28 mouse cellular contexts compared by ENCODE assay signal in genomic region chr9:109199353-109199752, GRCm38 (mm10). TPM values are rescaled to one million over a fixed set of nuclear protein-coding genes. Genes with fewer than 3 reads are reported as not detected.
DNase-seq lines count a peak whose midpoint lies in the region; TF ChIP-seq lines count a peak whose summit lies in the region.
"Had no signal": no experiment of that assay in that cellular context is flagged by ENCODE, and none has a peak within 500 bp of the region (broad histone marks: within the 10 kb centered on the region; RNA-seq: fewer than 3 reads in every experiment).

No protein-coding gene starts in this region.

- no peaks in the 10 kb centered on the region for H3K27me3 ChIP-seq in spleen, adult 2 months (ENCODE audit: control insufficient read depth, insufficient read depth, low read length)
- H3K27me3 ChIP-seq in splenic B cell, adult 2 months (ENCODE audit: control insufficient read depth, insufficient read depth, low read length, poor library complexity, severe bottlenecking) = no peaks in the 10 kb centered on the region
- H3K27me3 ChIP-seq: embryonic facial prominence, embryonic 12.5 days; forebrain, embryonic 12.5 days; Patski had no signal

- 39% methylated on average over 1 of the region's 1 CpGs for WGBS in spleen, adult 2 months

- no peak for TF ChIP-seq POLR2A in spleen, adult 2 months (IDR thresholded peaks at IDR 0.05; ENCODE audit: low read depth, low read length)

- DNase-seq in spleen, adult 2 months (ENCODE audit: low read depth in 1 of 2, low spot score in 2 of 2) = peak; percentile 4 to 54
- DNase-seq in spleen, postnatal 4 days (ENCODE audit: low spot score in 2 of 2) = no peak
- DNase-seq in A20 (ENCODE audit: low read depth, low spot score) = peak; percentile 22
- peak; percentile 5 for DNase-seq in brain, adult 2 months (ENCODE audit: low read depth, low spot score)
- DNase-seq in splenic B cell, adult 2 months (ENCODE audit: low read depth, low spot score) = peak; percentile 74
- no peak for DNase-seq in adrenal gland, postnatal 25 days
- no peak for DNase-seq in layer of hippocampus, postnatal 36 days
- DNase-seq: adrenal gland, adult 8-10 months; adrenal gland, postnatal 14 days; cerebellum, adult 11-12 months; cerebellum, adult 2 months; cerebellum, adult 9-10 months; cerebellum, postnatal 10 days; cerebellum, postnatal 25 days had no signal

- H3K27ac ChIP-seq in spleen, adult 2 months (ENCODE audit: insufficient read depth, low read length) = peak overlapping the region; percentile 61; the same call in 1 of the 2 replicates
- H3K27ac ChIP-seq: embryonic facial prominence, embryonic 10.5 days; embryonic facial prominence, embryonic 12.5 days; forebrain, embryonic 12.5 days had no signal

- TF ChIP-seq CTCF in spleen, adult 2 months (IDR thresholded peaks at IDR 0.05; ENCODE audit: extremely low read depth, insufficient read depth, insufficient read length, insufficient replicate concordance) = no peak

- H3K36me3 ChIP-seq in spleen, adult 2 months (ENCODE audit: control insufficient read depth, insufficient read depth, low read length) = no peaks in the 10 kb centered on the region
- no peaks in the 10 kb centered on the region for H3K36me3 ChIP-seq in splenic B cell, adult 2 months (ENCODE audit: control insufficient read depth, insufficient read depth, low read length, poor library complexity, severe bottlenecking)
- H3K36me3 ChIP-seq: embryonic facial prominence, embryonic 10.5 days; embryonic facial prominence, embryonic 12.5 days; forebrain, embryonic 12.5 days; G1E had no signal

- peaks cover 18% of the 10 kb centered on the region; the same call in 1 of the 2 replicates for H3K4me1 ChIP-seq in spleen, adult 2 months (ENCODE audit: control insufficient read depth, insufficient read depth, insufficient read length)
- H3K4me1 ChIP-seq: embryonic facial prominence, embryonic 10.5 days; embryonic facial prominence, embryonic 12.5 days; forebrain, embryonic 12.5 days had no signal

- no peak overlapping the region for H3K4me3 ChIP-seq in spleen, adult 2 months (ENCODE audit: extremely low read depth, insufficient read depth, insufficient read length)
- H3K4me3 ChIP-seq: embryonic facial prominence, embryonic 10.5 days; embryonic facial prominence, embryonic 12.5 days; forebrain, embryonic 12.5 days had no signal

RNA-seq across cellular contexts. Expression of gene Fbxw13, which starts 3.6 kb away (rescaled TPM):
- polyA plus RNA-seq in spleen, adult 2 months (2012; rRNA removed) = 0.37 TPM in 1 of 2 replicates, not detected in the other
- total RNA-seq in adrenal gland, postnatal 25 days (2021) = not detected in 2 replicates
- not detected for total RNA-seq in layer of hippocampus, postnatal 36 days (2021)
- total RNA-seq: adrenal gland, adult 18-20 months; adrenal gland, adult 8-10 months; adrenal gland, postnatal 14 days; adrenal gland, postnatal 4 days; CH12.LX; G1E had no signal
- polyA plus RNA-seq: activated CD4-positive, CD25-positive, alpha-beta regulatory T cell, adult 4 months; CD4-positive, CD25-positive, alpha-beta regulatory T cell, adult 4 months; cerebellum, adult 2 months; cortical plate, adult 2 months; embryonic facial prominence, embryonic 10.5 days; embryonic facial prominence, embryonic 12.5 days; embryonic facial prominence, embryonic 14.5 days; forebrain, embryonic 12.5 days; forebrain, embryonic 14.5 days; G1E; Patski had no signal

RNA-seq across cellular contexts. Expression of gene Fbxw20, which starts 35.2 kb away (rescaled TPM):
- not detected in 2 replicates for polyA plus RNA-seq in spleen, adult 2 months (2012; rRNA removed)
- total RNA-seq in adrenal gland, postnatal 25 days (2021) = not detected in 2 replicates
- total RNA-seq in layer of hippocampus, postnatal 36 days (2021) = not detected
- total RNA-seq: adrenal gland, adult 18-20 months; adrenal gland, adult 8-10 months; adrenal gland, postnatal 14 days; adrenal gland, postnatal 4 days; CH12.LX; G1E had no signal
- polyA plus RNA-seq: activated CD4-positive, CD25-positive, alpha-beta regulatory T cell, adult 4 months; CD4-positive, CD25-positive, alpha-beta regulatory T cell, adult 4 months; cerebellum, adult 2 months; cortical plate, adult 2 months; embryonic facial prominence, embryonic 10.5 days; embryonic facial prominence, embryonic 12.5 days; embryonic facial prominence, embryonic 14.5 days; forebrain, embryonic 12.5 days; forebrain, embryonic 14.5 days; forebrain, embryonic 16.5 days; G1E; Patski had no signal

RNA-seq across cellular contexts. Expression of gene Fbxw21, which starts 37.5 kb away (rescaled TPM):
- polyA plus RNA-seq in spleen, adult 2 months (2012; rRNA removed) = not detected in 2 replicates
- total RNA-seq in adrenal gland, postnatal 25 days (2021) = not detected in 2 replicates
- not detected for total RNA-seq in layer of hippocampus, postnatal 36 days (2021)
- total RNA-seq: adrenal gland, adult 18-20 months; adrenal gland, adult 8-10 months; adrenal gland, postnatal 14 days; adrenal gland, postnatal 4 days; CH12.LX had no signal
- polyA plus RNA-seq: activated CD4-positive, CD25-positive, alpha-beta regulatory T cell, adult 4 months; CD4-positive, CD25-positive, alpha-beta regulatory T cell, adult 4 months; cerebellum, adult 2 months; cortical plate, adult 2 months; embryonic facial prominence, embryonic 10.5 days; embryonic facial prominence, embryonic 12.5 days; embryonic facial prominence, embryonic 14.5 days; forebrain, embryonic 12.5 days; forebrain, embryonic 14.5 days; forebrain, embryonic 16.5 days; G1E; Patski had no signal

Comparison
In these comparisons a context has a peak if more than half of its experiments do, and no peak if none do; other contexts are left out.
1. DNase-seq: peak in spleen, adult 2 months (2 of 2), A20 (single experiment), brain, adult 2 months (single experiment) and splenic B cell, adult 2 months (single experiment); none in spleen, postnatal 4 days (0 of 2), adrenal gland, postnatal 25 days (single experiment) and layer of hippocampus, postnatal 36 days (0 of 2).